Mouse (Mus musculus) forebrain, embryonic 10.5 days (tissue): ENCODE data around the gene Rnf141. TPM values are rescaled to one million over a fixed set of nuclear protein-coding genes. Genes with fewer than 3 reads are reported as not detected.

ENCODE experiments used
- DNase-seq: peaks from one replicate; pipeline ENCODE4 v3.0.0-alpha.2; 2017; ENCODE audit warnings: low spot score; ENCODE audit errors: extremely low spot score
- H3K27ac ChIP-seq: fragments of 300-500 bp; sonication (generic); 2 replicates; pipeline ENCODE4 v1.5.1; 2016; ENCODE audit warnings: mild to moderate bottlenecking
- H3K27me3 ChIP-seq: fragments of 300-500 bp; sonication (generic); 2 replicates; pipeline ENCODE4 v1.6.1; 2016; ENCODE audit warnings: mild to moderate bottlenecking; ENCODE audit not compliant: poor library complexity, severe bottlenecking
- H3K36me3 ChIP-seq: fragments of 300-500 bp; sonication (generic); replicated peaks from 2 replicates; pipeline ENCODE4 v1.6.1; 2016; ENCODE audit warnings: mild to moderate bottlenecking, moderate library complexity
- H3K4me1 ChIP-seq: fragments of 300-500 bp; sonication (generic); 2 replicates; pipeline ENCODE4 v1.6.1; 2016
- H3K4me3 ChIP-seq: fragments of 300-500 bp; sonication (generic); 2 replicates; pipeline ENCODE4 v1.5.1; 2016; ENCODE audit warnings: mild to moderate bottlenecking, moderate library complexity
- H3K9me3 ChIP-seq: fragments of 300-500 bp; sonication (generic); 2 replicates; pipeline ENCODE4 v1.6.1; 2016; ENCODE audit warnings: mild to moderate bottlenecking, moderate library complexity
- WGBS: fragments of 180-500 bp; shearing (Covaris S2); methylation state at CpG from one replicate; pipeline ENCODE4 v1.1.7; 2016; 5-methylcytosine and 5-hydroxymethylcytosine counted together
- polyA plus RNA-seq: library from polyadenylated mRNA; unstranded; fragments of >200 nt; fragmentation: Nextera tagmentation; extraction: Ambion mirVana; gene quantifications from 2 replicates; pipeline ENCODE4 v1.2.1, GENCODE M21; 2016

The Rnf141 gene
- polyA plus RNA-seq, 1 experiment from 2014 or later: 25.0 TPM

GRCm38 (mm10) chr7:110855604-110856003, 11.3 kb upstream of the Rnf141 start:
- Histone ChIP-seq H3K9me3 (no peaks in the 10 kb centered on the region), H3K36me3 (no peaks in the 10 kb centered on the region), H3K4me1 (peaks cover 6% of the 10 kb centered on the region), H3K27ac (no peak overlapping the region), H3K27me3 (no peaks in the 10 kb centered on the region), H3K4me3 (no peak overlapping the region)
- no peak for DNase-seq
- 68% methylated on average over 1 of the region's 1 CpGs for WGBS

- Histone ChIP-seq H3K9me3 (no peaks in the 10 kb centered on the region), H3K27me3 (no peaks in the 10 kb centered on the region), H3K27ac (no peak overlapping the region), H3K36me3 (no peaks in the 10 kb centered on the region), H3K4me1 (peaks cover 6% of the 10 kb centered on the region), H3K4me3 (no peak overlapping the region)
- 89% methylated on average over 8 of the region's 8 CpGs for WGBS
- DNase-seq: no peak
Observed at GRCm38 (mm10) chr7:110854927-110855546, 10.8 kb upstream of the Rnf141 start.

GRCm38 (mm10) chr7:110854519-110854918, 10.3 kb upstream of the Rnf141 start:
- Histone ChIP-seq H3K36me3 (no peaks in the 10 kb centered on the region), H3K27me3 (no peaks in the 10 kb centered on the region), H3K9me3 (no peaks in the 10 kb centered on the region), H3K4me3 (no peak overlapping the region), H3K4me1 (peaks cover 6% of the 10 kb centered on the region), H3K27ac (no peak overlapping the region)
- 71% methylated on average over 3 of the region's 3 CpGs for WGBS
- no peak for DNase-seq

GRCm38 (mm10) chr7:110853611-110854010, 9.4 kb upstream of the Rnf141 start:
- no peaks in the 10 kb centered on the region for H3K27me3 ChIP-seq
- WGBS: 69% methylated on average over 10 of the region's 10 CpGs

GRCm38 (mm10) chr7:110851541-110852203, 7.4 kb upstream of the Rnf141 start:
- H3K4me3 ChIP-seq: no peak overlapping the region
- no peak for DNase-seq
- H3K36me3 ChIP-seq: no peaks in the 10 kb centered on the region
- H3K27ac ChIP-seq: no peak overlapping the region
- WGBS: 82% methylated on average over 7 of the region's 7 CpGs
- no peaks in the 10 kb centered on the region for H3K9me3 ChIP-seq
- peaks cover 6% of the 10 kb centered on the region for H3K4me1 ChIP-seq
- no peaks in the 10 kb centered on the region for H3K27me3 ChIP-seq

More at GRCm38 (mm10) chr7:110853611-110854010, 9.4 kb upstream of the Rnf141 start:
- Histone ChIP-seq H3K4me1 (peaks cover 6% of the 10 kb centered on the region), H3K36me3 (no peaks in the 10 kb centered on the region), H3K4me3 (no peak overlapping the region), H3K9me3 (no peaks in the 10 kb centered on the region), H3K27ac (no peak overlapping the region)
- DNase-seq: no peak

GRCm38 (mm10) chr7:110848371-110848770, 4.1 kb upstream of the Rnf141 start:
- no peaks in the 10 kb centered on the region for H3K36me3 ChIP-seq
- no peak overlapping the region for H3K27ac ChIP-seq
- no peaks in the 10 kb centered on the region for H3K9me3 ChIP-seq
- no peak overlapping the region for H3K4me3 ChIP-seq
- peaks cover 5% of the 10 kb centered on the region for H3K4me1 ChIP-seq
- no peak for DNase-seq
- WGBS: 85% methylated on average over 1 of the region's 1 CpGs
- no peaks in the 10 kb centered on the region for H3K27me3 ChIP-seq

GRCm38 (mm10) chr7:110847321-110847720, 3.1 kb upstream of the Rnf141 start:
- no peaks in the 10 kb centered on the region for H3K36me3 ChIP-seq
- H3K4me1 ChIP-seq: peaks cover 16% of the 10 kb centered on the region
- no peak overlapping the region for H3K27ac ChIP-seq
- H3K9me3 ChIP-seq: no peaks in the 10 kb centered on the region
- H3K4me3 ChIP-seq: no peak overlapping the region
- DNase-seq: no peak
- WGBS: 87% methylated on average over 2 of the region's 2 CpGs
- H3K27me3 ChIP-seq: no peaks in the 10 kb centered on the region

- Histone ChIP-seq H3K27ac (no peak overlapping the region), H3K9me3 (no peaks in the 10 kb centered on the region), H3K36me3 (peaks cover 9% of the 10 kb centered on the region), H3K27me3 (no peaks in the 10 kb centered on the region), H3K4me3 (no peak overlapping the region), H3K4me1 (peaks cover 16% of the 10 kb centered on the region)
- WGBS: 88% methylated on average over 4 of the region's 4 CpGs
- DNase-seq: no peak
Observed at GRCm38 (mm10) chr7:110840332-110840731, 3.9 kb downstream of the Rnf141 start.

- no peaks in the 10 kb centered on the region for H3K27me3 ChIP-seq
- 70% methylated on average over 3 of the region's 3 CpGs for WGBS
- H3K4me3 ChIP-seq: no peak overlapping the region
- no peak overlapping the region for H3K27ac ChIP-seq
- no peaks in the 10 kb centered on the region for H3K9me3 ChIP-seq
- DNase-seq: no peak
- no peaks in the 10 kb centered on the region for H3K4me1 ChIP-seq
- peaks cover 40% of the 10 kb centered on the region for H3K36me3 ChIP-seq
Observed at GRCm38 (mm10) chr7:110834522-110834921, 9.7 kb downstream of the Rnf141 start.

GRCm38 (mm10) chr7:110834018-110834417, 10.2 kb downstream of the Rnf141 start:
- 96% methylated on average over 1 of the region's 1 CpGs for WGBS
- Histone ChIP-seq H3K27me3 (no peaks in the 10 kb centered on the region), H3K4me3 (no peak overlapping the region), H3K4me1 (no peaks in the 10 kb centered on the region), H3K27ac (no peak overlapping the region), H3K9me3 (no peaks in the 10 kb centered on the region), H3K36me3 (peaks cover 44% of the 10 kb centered on the region)
- no peak for DNase-seq

GRCm38 (mm10) chr7:110833024-110833423, 11.2 kb downstream of the Rnf141 start:
- Histone ChIP-seq H3K36me3 (peaks cover 50% of the 10 kb centered on the region), H3K4me1 (no peaks in the 10 kb centered on the region), H3K27ac (no peak overlapping the region), H3K9me3 (no peaks in the 10 kb centered on the region), H3K4me3 (no peak overlapping the region), H3K27me3 (no peaks in the 10 kb centered on the region)
- DNase-seq: no peak
- WGBS: 85% methylated on average over 1 of the region's 1 CpGs

GRCm38 (mm10) chr7:110823995-110824953, 20.0 kb downstream of the Rnf141 start:
- Histone ChIP-seq H3K4me3 (no peak overlapping the region), H3K27ac (no peak overlapping the region), H3K9me3 (no peaks in the 10 kb centered on the region), H3K36me3 (peaks cover 60% of the 10 kb centered on the region), H3K27me3 (no peaks in the 10 kb centered on the region), H3K4me1 (no peaks in the 10 kb centered on the region)
- DNase-seq: no peak
- WGBS: 95% methylated on average over 8 of the region's 8 CpGs

- DNase-seq: no peak
- Histone ChIP-seq H3K4me1 (no peaks in the 10 kb centered on the region), H3K27ac (no peak overlapping the region), H3K9me3 (no peaks in the 10 kb centered on the region), H3K4me3 (no peak overlapping the region), H3K27me3 (no peaks in the 10 kb centered on the region), H3K36me3 (peaks cover 53% of the 10 kb centered on the region)
- 86% methylated on average over 4 of the region's 4 CpGs for WGBS
Observed at GRCm38 (mm10) chr7:110823593-110823992, 20.7 kb downstream of the Rnf141 start.
